Mouse (Mus musculus) ES-E14 (cell line): Measurements from ENCODE around the gene Esx1. TPM values are rescaled to one million over a fixed set of nuclear protein-coding genes. Genes with fewer than 3 reads are reported as not detected.
A peak's percentile ranks its signal among the peaks of the same experiment; 100 is the strongest.

Experiments used
- DNase-seq: peaks from one replicate; pipeline ENCODE4 v3.0.0-alpha.2; 2013; ENCODE audit warnings: low read depth, low spot score
- H3K27ac ChIP-seq: 2 replicates; pipeline ENCODE4 v1.5.1; 2012; ENCODE audit warnings: low read depth, mild to moderate bottlenecking, low read length, moderate library complexity, mixed read lengths; ENCODE audit not compliant: poor library complexity, insufficient read depth, severe bottlenecking
- H3K36me3 ChIP-seq: 2 replicates; pipeline ENCODE4 v1.6.1; 2012; ENCODE audit warnings: mild to moderate bottlenecking, low read length, moderate library complexity, mixed read lengths; ENCODE audit not compliant: control insufficient read depth, poor library complexity, insufficient read depth, severe bottlenecking
- H3K4me1 ChIP-seq, 2 experiments: fragments of 150-350 bp in 1 of 2; sonication (generic) in 1 of 2; 2 replicates each; pipeline ENCODE4 v1.6.1; 2012; ENCODE audit warnings: low read length in 2 of 2, mild to moderate bottlenecking in 1 of 2, mixed read lengths in 1 of 2; ENCODE audit not compliant: control insufficient read depth in 2 of 2, insufficient read depth in 2 of 2, poor library complexity in 1 of 2
- H3K4me3 ChIP-seq, 2 experiments: fragments of 150-350 bp in 1 of 2; sonication (generic) in 1 of 2; 2 replicates each; pipeline ENCODE4 v1.5.1; 2012; ENCODE audit warnings: low read length in 2 of 2, low read depth in 1 of 2, mild to moderate bottlenecking in 1 of 2, mixed read lengths in 1 of 2; ENCODE audit not compliant: insufficient read depth in 1 of 2, poor library complexity in 1 of 2, severe bottlenecking in 1 of 2
- H3K9ac ChIP-seq: 2 replicates; pipeline ENCODE4 v1.6.1; 2012; ENCODE audit warnings: low read depth, mild to moderate bottlenecking, low read length, mixed read lengths; ENCODE audit not compliant: poor library complexity, insufficient read depth, severe bottlenecking
- H3K9me3 ChIP-seq: fragments of 150-350 bp; sonication (generic); 2 replicates; pipeline ENCODE4 v1.6.1; 2012; ENCODE audit warnings: low read depth, mild to moderate bottlenecking, low read length; ENCODE audit not compliant: control insufficient read depth, insufficient read depth
- CHD2 ChIP-seq: IDR thresholded peaks from 2 replicates; pipeline ENCODE4 v1.6.1; 2014; ENCODE audit warnings: mild to moderate bottlenecking, low read depth, low read length, inconsistent platforms
- HCFC1 ChIP-seq: IDR thresholded peaks from 2 replicates; pipeline ENCODE4 v1.6.1; 2012; ENCODE audit warnings: low read length, inconsistent platforms, borderline replicate concordance; ENCODE audit not compliant: insufficient read depth
- MAFK ChIP-seq: IDR thresholded peaks from 2 replicates; pipeline ENCODE4 v1.6.1; 2014; ENCODE audit warnings: mild to moderate bottlenecking, low read depth, low read length, inconsistent platforms; ENCODE audit not compliant: insufficient read depth
- ZC3H11A ChIP-seq: IDR thresholded peaks from 2 replicates; pipeline ENCODE4 v1.6.1; 2012; ENCODE audit warnings: low read depth, mild to moderate bottlenecking, inconsistent platforms, low read length, borderline replicate concordance
- ZNF384 ChIP-seq: IDR thresholded peaks from 2 replicates; pipeline ENCODE4 v1.6.1; 2012; ENCODE audit warnings: low read depth, low read length, inconsistent platforms
- in situ Hi-C, 2 experiments: fragments of 600-800 bp; cut with MboI; formaldehyde crosslinking; loops; one replicate each; pipeline ENCODE4 v1.15.1; 2025; ENCODE audit warnings: low sequenced_read_pairs in 2 of 2, inconsistent platforms in 1 of 2; ENCODE audit not compliant: unreplicated experiment in 2 of 2
- total RNA-seq: library from RNA; depleted of rRNA; stranded (reverse); fragments of 300-350 nt; gene quantifications from 2 replicates; pipeline ENCODE4 v1.2.3, GENCODE M21; 2012

Esx1 gene
- total RNA-seq, 1 experiment: 2.3 TPM

GRCm38 (mm10) chrX:137160971-137161370 is 39.1 kb upstream of the Esx1 start:
- DNase-seq: no peak
- in situ Hi-C loops: no loop called here
- Histone ChIP-seq H3K4me3 (no peak overlapping the region), H3K27ac (no peak overlapping the region), H3K36me3 (no peaks in the 10 kb centered on the region), H3K9me3 (no peaks in the 10 kb centered on the region), H3K9ac (no peak overlapping the region), H3K4me1 (peaks cover 0 to 2% of the 10 kb centered on the region in 2 experiments; a peak in 1 of 4 replicates)
- TF ChIP-seq ZNF384 (no peak), ZC3H11A (no peak), HCFC1 (no peak), MAFK (no peak), CHD2 (no peak)

DNA sequence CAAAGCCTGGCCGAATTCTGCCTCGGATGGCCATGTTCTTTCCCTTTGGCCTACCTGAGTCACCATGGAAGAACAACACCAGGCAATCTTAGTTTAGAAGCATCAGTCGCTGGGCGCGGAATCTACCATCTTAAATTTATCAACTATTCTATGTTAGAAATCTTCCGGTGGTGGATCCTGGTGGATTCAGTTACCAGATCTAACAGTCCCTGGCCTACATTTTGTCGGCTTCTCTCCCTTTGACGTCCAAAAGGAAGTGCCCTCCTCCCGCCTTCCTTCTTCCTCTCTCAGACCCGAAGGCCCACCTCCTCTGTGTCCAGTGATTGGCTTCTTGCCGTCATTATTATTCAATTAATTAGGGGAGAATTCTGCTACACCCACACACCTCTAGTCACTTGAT is 27.2 kb upstream of the Esx1 start:
- Histone ChIP-seq H3K9me3 (no peaks in the 10 kb centered on the region), H3K36me3 (no peaks in the 10 kb centered on the region), H3K27ac (no peak overlapping the region), H3K4me1 (no peaks in the 10 kb centered on the region), H3K4me3 (no peak overlapping the region), H3K9ac (no peak overlapping the region)
- in situ Hi-C loops: no loop called here
- DNase-seq: no peak
- TF ChIP-seq ZNF384 (no peak), HCFC1 (no peak), ZC3H11A (no peak), CHD2 (no peak), MAFK (no peak)

DNA sequence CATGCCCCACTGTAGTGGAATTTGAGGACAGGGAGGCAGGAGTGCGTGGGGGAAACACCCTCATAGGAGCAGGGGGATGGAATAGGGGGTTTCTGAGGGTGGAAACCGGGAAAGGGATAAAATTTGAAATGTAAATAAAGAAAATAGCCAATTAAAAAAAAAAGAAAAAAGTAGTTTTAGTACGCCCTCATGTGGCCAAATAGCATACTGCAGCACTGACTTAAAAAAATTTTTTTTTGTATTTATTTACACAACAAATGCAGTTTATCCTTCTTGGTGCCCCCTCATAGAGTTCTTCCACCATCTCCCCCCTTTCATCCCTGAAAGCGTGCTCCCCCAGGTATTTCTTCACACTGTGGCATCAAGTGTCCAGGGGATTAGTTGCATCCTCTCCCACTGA is 22.8 kb upstream of the Esx1 start:
- Histone ChIP-seq H3K9me3 (no peaks in the 10 kb centered on the region), H3K4me3 (no peak overlapping the region), H3K9ac (no peak overlapping the region), H3K27ac (no peak overlapping the region), H3K4me1 (no peaks in the 10 kb centered on the region), H3K36me3 (no peaks in the 10 kb centered on the region)
- TF ChIP-seq HCFC1 (no peak), CHD2 (no peak), ZC3H11A (no peak), ZNF384 (peak; percentile 92), MAFK (no peak)
- in situ Hi-C loops: no loop called here
- no peak for DNase-seq

DNA sequence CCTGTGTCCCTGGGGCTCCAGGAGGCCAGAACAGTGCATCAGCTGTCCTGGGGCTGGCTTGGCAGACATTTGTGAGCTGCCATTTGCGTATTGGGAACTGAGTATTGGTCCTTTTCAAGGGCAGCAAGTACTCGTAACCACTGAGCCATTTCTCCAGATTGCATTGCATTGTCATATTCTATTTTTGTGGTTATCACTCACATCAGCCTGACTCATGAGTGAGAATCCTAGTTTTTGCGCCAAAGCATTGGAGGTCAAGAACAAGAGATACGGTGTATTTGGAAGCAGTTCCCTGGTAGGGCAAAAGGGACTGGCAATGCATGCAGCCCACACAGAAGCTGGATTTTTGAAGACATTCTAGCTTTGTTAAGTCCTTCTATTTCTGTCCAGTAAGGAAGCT is 21.8 kb upstream of the Esx1 start:
- TF ChIP-seq CHD2 (no peak), MAFK (no peak), ZC3H11A (no peak), HCFC1 (no peak), ZNF384 (no peak)
- in situ Hi-C loops: no loop called here

GRCm38 (mm10) chrX:137142546-137142945 is 20.7 kb upstream of the Esx1 start:
- DNase-seq: peak; percentile 40
- Histone ChIP-seq H3K36me3 (no peaks in the 10 kb centered on the region), H3K9ac (no peak overlapping the region), H3K9me3 (no peaks in the 10 kb centered on the region), H3K4me1 (no peaks in the 10 kb centered on the region), H3K27ac (no peak overlapping the region), H3K4me3 (no peak overlapping the region)
- in situ Hi-C loops: no loop called here
- TF ChIP-seq ZC3H11A (no peak), ZNF384 (no peak), HCFC1 (no peak), CHD2 (no peak), MAFK (no peak)

More for the DNA sequence above, 21.8 kb upstream of the Esx1 start:
- Histone ChIP-seq H3K4me1 (no peaks in the 10 kb centered on the region), H3K4me3 (no peak overlapping the region), H3K36me3 (no peaks in the 10 kb centered on the region), H3K9ac (no peak overlapping the region), H3K27ac (no peak overlapping the region), H3K9me3 (no peaks in the 10 kb centered on the region)
- DNase-seq: no peak
